Mouse (Mus musculus) left cerebral cortex, postnatal 10 days (tissue): ENCODE results near the gene Usp20. TPM values are rescaled to one million over a fixed set of nuclear protein-coding genes. Genes with fewer than 3 reads are reported as not detected.
"Not testable (repeated sequence)": the region's sequence is repeated elsewhere in the genome, so short reads cannot be mapped to it uniquely, and the experiment has no call there.

Experiments used
- DNase-seq, 2 experiments: peaks; one replicate each; pipeline ENCODE4 v3.0.0; 2021 to 2022; ENCODE audit warnings: low spot score in 2 of 2, mixed read lengths in 1 of 2; ENCODE audit errors: extremely low spot score in 1 of 2
- intact Hi-C: fragments of 180-260 bp; cut with DNase I; formaldehyde crosslinking; loops from one replicate; pipeline ENCODE4 v1.15.1; 2025
- total RNA-seq, 2 experiments: library from RNA; stranded (reverse); gene quantifications; 2 replicates each; pipeline ENCODE4 v1.2.3; 2021

Gene Usp20
- 10 to 100 TPM; 57.6 to 65.9 TPM for total RNA-seq

DNA sequence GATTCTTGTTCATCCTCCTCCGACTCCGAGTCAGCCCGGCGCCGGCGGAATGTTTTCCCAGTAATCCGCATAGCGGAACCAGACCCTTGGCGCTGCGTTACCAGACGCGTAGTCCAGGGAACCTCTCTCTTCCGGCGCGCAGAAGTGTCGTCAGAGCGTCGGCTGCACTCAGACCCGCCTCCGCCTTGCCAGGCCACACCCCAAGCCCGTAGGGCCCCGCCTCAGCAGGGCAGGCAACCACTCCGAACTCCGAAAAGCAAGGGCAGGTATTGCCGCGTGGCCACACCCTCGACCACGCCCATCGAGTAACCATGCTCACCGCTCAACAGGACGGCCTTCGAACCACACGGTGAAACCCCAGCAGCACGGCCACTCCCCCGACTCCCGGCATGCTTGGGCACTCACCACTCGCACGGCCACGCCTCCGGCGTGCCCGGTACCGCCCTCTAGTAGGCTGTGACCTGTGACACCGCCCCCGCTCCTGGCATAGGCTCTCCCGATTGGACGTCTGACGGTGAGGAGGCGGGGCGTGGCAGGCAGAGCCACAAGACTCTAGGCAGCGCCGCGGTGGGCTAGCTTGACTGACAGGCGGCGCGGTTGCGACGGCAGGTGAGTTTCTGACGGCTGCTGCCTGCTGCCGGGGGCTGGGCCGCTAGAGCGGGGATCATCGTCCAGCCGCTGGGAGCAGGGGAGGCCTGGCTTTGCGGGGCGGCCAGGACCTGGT is at the start of gene Usp20, which contains the start of gene BC005624:
Gene Usp20 (plus strand): TSS at position 490 of the 724 bp plus-strand sequence.
Gene BC005624 (minus strand): TSS at position 412 of the 724 bp plus-strand sequence.
- DNase-seq: peak; percentile 99 to 100
- intact Hi-C loops: no loop called here

DNA sequence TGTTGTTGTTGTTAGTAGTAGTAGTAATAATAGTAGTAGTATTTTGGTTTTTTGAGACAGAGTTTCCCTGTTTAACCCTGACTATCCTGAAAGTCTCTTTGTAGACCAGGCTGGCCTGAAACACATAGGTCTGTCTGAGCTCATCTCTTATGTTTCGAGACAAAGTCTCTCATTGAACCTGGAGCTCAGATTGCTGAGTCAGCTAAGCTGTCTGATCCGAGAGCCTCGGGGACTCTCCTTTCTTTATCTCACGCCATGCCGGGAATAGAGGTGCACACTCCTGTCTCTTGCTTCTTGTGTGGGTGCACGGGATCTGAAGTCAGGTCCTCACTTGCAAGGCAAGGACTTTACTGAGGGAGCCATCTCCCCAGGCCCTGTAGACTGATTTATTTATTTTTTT is 49.0 kb upstream of the Usp20 start:
- no peak for DNase-seq
- intact Hi-C loops: loop anchor here (5.0 kb wide), 4 partner anchors 41 to 491 kb away; no protein-coding TSS in a partner anchor

DNA sequence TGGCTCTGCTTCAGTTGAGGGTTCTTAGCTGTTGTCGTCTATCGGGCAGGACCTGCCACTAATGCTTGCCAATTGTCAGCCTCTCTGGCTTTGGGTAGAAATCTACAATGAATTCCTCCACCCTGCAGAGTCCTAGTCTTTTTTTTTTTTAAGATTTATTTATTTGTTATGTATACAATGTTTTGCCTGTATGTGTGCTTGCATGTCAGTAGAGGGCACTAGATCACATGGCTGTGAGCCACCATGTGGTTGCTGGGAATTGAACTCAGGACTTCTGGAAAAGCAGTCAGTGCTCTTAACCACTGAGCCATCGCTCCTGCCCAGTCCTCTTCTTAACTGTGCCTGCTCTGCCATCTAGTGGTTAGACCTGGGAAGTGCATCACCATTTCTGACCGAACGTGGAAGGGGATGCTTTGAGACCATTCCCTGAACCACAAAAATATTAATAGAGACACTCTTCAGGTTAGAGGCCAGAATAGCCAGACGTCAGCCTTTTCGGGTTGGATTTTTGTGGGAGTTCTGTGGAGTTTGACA is 48.1 kb upstream of the Usp20 start:
- DNase-seq: peak; percentile 69 to 77
- intact Hi-C loops: loop anchor here (5.0 kb wide), 4 partner anchors 42 to 492 kb away; no protein-coding TSS in a partner anchor

GRCm38 (mm10) chr2:30936808-30937207 is 45.3 kb upstream of the Usp20 start:
- no peak for DNase-seq
- intact Hi-C loops: no loop called here

DNA sequence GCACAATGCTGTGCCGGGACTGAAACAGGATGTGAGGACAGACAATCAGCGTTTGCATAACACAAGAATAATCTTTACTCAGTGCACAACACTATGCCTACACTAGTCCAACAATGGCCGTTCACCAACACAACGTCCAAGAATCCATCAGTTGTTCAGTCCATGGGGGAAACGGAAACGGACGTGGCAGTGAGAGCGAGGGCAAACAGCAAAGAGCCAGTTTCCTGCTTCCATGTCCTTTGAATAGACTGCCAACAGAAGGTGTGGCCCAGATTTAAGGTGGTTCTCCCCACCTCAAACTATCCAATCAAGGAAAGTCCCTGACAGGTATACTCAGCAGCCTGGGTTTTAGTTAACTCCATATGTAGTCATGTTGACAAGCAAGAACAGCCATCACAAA is 44.3 kb upstream of the Usp20 start:
- no peak for DNase-seq
- intact Hi-C loops: no loop called here

- DNase-seq: no peak
- intact Hi-C loops: no loop called here
Observed at GRCm38 (mm10) chr2:30938574-30938991, 43.5 kb upstream of the Usp20 start.

GRCm38 (mm10) chr2:30941586-30941985 is 40.5 kb upstream of the Usp20 start:
- no peak for DNase-seq
- intact Hi-C loops: no loop called here

GRCm38 (mm10) chr2:30942116-30942515 is 40.0 kb upstream of the Usp20 start:
- intact Hi-C loops, DNase-seq: not testable (repeated sequence)

DNA sequence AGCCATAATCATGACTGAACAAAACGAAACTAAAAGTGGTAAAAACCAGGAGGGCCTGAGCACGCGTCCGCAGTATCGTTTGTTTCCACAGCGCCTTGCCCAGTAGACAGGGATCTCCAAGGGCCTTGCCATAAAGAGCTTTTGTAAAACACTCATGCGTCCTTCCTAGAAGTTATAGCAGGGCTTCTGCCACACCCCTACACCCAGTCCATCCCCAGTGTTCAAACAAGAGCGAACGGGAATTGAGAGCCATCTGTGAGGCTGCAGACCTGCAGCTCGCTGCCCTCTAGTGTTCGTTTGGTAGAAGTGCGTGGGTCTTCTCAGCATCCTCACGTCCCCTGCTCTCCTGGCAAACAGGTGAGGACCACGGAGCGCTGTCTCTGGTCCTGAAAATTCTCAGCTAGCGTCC is 39.5 kb upstream of the Usp20 start:
- intact Hi-C loops: no loop called here
- DNase-seq: peak; percentile 55 to 62

DNA sequence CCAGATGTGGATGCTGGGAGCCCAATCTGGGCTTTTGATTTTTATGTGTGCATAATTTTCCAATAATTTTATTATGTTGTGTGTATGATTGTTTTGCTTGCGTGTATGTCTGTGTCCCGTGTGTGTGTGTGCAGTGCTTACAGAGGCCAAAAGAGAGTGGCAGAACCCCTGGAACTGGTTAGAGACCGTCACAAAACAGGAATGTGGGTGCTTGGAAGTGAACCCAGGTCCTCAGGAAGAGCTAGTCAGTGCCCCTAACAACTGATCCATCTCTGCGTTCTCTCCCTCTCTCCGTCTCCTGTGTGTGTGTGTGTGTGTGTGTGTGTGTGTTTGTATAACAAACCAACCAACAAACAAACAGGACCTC is 29.6 kb upstream of the Usp20 start:
- intact Hi-C loops: no loop called here
- DNase-seq: no peak

- peak; percentile 90 to 91 for DNase-seq
- intact Hi-C loops: no loop called here
Observed at GRCm38 (mm10) chr2:30952824-30953490, 29.1 kb upstream of the Usp20 start, which contains the start of gene Tor1b. Gene Tor1b, plus strand, starts transcription at chr2:30952959.

- intact Hi-C loops: no loop called here
- DNase-seq: no peak
Observed at GRCm38 (mm10) chr2:30954797-30955196, 27.3 kb upstream of the Usp20 start.

DNA sequence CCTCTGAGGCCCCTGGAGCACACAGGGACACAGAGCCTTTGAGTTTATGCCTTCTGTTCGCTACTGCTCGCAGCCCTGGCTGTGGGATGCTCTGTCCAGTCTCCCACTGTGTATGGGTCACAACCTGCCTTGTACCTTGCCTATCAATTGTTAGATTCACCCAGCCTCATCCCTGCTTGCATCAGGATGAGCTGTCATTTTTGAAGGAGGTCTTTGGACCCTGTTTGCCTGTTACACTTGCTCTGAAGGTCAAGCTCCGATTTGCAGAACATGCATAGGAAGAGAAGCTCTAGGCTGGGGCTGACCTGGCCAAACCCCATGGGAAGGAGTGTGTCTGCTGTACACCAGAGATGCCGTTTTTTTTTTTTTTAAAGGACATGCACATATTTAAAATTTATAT is 24.6 kb upstream of the Usp20 start:
- no peak for DNase-seq
- intact Hi-C loops: no loop called here

- intact Hi-C loops: no loop called here
- no peak for DNase-seq
Observed at GRCm38 (mm10) chr2:30958726-30959125, 23.4 kb upstream of the Usp20 start.

- intact Hi-C loops: no loop called here
- DNase-seq: no peak
Observed at GRCm38 (mm10) chr2:30959856-30960255, 22.2 kb upstream of the Usp20 start.

GRCm38 (mm10) chr2:30962570-30963254 is 19.4 kb upstream of the Usp20 start:
- DNase-seq: no peak
- intact Hi-C loops: no loop called here

DNA sequence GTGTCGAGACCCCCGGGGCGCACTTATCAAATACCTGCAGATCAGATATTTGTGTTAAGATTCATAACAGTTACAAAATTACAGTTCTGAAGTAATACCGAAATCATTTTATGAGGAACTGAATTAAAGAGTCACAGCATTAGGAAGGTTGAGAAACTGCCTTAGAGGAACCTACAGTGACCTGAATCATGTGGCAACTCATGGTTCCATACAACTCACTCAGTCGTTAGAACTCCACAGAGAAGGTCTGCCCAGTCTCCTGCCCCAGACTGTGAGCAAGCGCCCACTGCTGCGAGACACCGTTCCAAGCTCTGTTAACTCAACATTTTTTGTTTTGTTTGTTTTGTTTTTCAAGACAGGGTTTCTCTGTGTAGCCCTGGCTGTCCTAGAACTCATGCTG is 16.5 kb upstream of the Usp20 start:
- DNase-seq: no peak
- intact Hi-C loops: no loop called here

DNA sequence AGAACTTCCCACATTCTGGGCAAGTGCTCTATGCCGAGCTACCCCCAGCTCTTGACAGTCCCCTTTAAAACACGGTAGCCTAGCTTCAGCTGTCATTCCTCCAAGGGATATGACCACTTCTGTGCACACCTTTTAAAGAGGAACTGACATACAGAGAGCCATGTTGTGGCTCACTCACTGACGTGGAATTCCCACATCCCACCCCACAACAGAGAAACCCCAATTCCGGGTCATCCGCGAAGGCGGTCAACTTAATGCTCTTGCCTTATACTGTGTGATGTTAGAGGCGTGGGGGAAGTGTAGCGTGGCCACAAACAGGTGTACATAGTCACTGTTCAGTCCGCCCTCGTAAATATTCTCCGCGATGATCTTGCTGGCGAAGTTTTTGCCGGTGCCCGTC is 15.3 kb upstream of the Usp20 start:
- no peak for DNase-seq

More for the DNA sequence above, 15.3 kb upstream of the Usp20 start:
- intact Hi-C loops: no loop called here
